In the genomic region with DNA sequence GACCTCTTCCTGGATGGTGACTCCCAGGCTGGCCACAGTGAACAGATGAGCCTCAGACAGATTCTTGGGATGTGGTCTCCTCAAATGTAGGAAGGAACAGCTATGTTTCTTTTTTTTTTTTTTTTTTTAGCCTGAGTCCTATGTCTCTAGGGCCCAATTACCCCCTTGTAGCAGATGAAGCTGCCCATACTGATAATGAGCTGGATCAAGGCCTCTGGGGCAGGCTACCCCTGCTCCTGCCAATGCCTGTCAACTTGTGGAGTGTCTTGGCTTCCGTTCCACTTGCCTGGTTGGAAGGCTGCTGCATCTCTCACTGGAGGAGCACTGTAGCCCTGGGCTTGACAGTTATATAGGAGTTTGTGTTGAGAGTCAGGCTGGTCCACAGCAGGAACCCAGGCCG, we compare ENCODE assay signal across 25 mouse cellular contexts. TPM values are rescaled to one million over a fixed set of nuclear protein-coding genes. Genes with fewer than 3 reads are reported as not detected.
"Had no signal": no experiment of that assay in that cellular context is flagged by ENCODE, and none has a peak within 500 bp of the region (broad histone marks: within the 10 kb centered on the region; RNA-seq: fewer than 3 reads in every experiment).

Olfr1415 (minus strand) TSS at position 101 of the 400 bp plus-strand sequence.

- H3K4me3 ChIP-seq: neural tube, embryonic 13.5 days; neural tube, embryonic 15.5 days; stomach, embryonic 15.5 days had no signal

- H3K27me3 ChIP-seq: neural tube, embryonic 13.5 days; stomach, embryonic 15.5 days had no signal

- H3K9me3 ChIP-seq: neural tube, embryonic 15.5 days; stomach, embryonic 15.5 days had no signal

- DNase-seq: retina, postnatal 1 day; right cerebral cortex, adult 18-20 months; right cerebral cortex, postnatal 14 days; right cerebral cortex, postnatal 25 days; right cerebral cortex, postnatal 4 days; spleen, adult 18-20 months; thymus, adult 18-20 months; thymus, adult 2 months; thymus, postnatal 14 days; thymus, postnatal 25 days; thymus, postnatal 36 days; thymus, postnatal 4 days had no signal

- H3K4me2 ChIP-seq: neural tube, embryonic 13.5 days; neural tube, embryonic 15.5 days; stomach, embryonic 15.5 days had no signal

- H3K27ac ChIP-seq: neural tube, embryonic 13.5 days; neural tube, embryonic 15.5 days; stomach, embryonic 15.5 days; stomach, postnatal 0 days had no signal

- H3K4me1 ChIP-seq: neural tube, embryonic 13.5 days; neural tube, embryonic 15.5 days; stomach, embryonic 15.5 days had no signal

- H3K36me3 ChIP-seq: neural tube, embryonic 13.5 days; neural tube, embryonic 15.5 days; stomach, embryonic 15.5 days had no signal

- H3K9ac ChIP-seq: neural tube, embryonic 13.5 days; neural tube, embryonic 15.5 days; stomach, embryonic 15.5 days had no signal

RNA-seq across cellular contexts. Expression of gene Olfr1415, which starts in this region (rescaled TPM):
- total RNA-seq: neutrophil, adult 5-6 weeks had no signal
- polyA plus RNA-seq: neural tube, embryonic 13.5 days; neural tube, embryonic 14.5 days; neural tube, embryonic 15.5 days; small intestine, adult 2 months; spleen, adult 2 months; stomach, embryonic 14.5 days; stomach, embryonic 15.5 days; stomach, embryonic 16.5 days; stomach, postnatal 0 days; testis, adult 2 months; thymus, adult 2 months; thymus, postnatal 0 days; urinary bladder, adult 2 months had no signal
